Mouse (Mus musculus) cerebellum, adult 9-11 months (tissue): ENCODE results near the gene Vmn1r60.
"Not testable (repeated sequence)": the region's sequence is repeated elsewhere in the genome, so short reads cannot be mapped to it uniquely, and the experiment has no call there.

Experiments used
- DNase-seq: peaks from one replicate; pipeline ENCODE4 v3.0.0; 2022

Vmn1r60 gene

DNA sequence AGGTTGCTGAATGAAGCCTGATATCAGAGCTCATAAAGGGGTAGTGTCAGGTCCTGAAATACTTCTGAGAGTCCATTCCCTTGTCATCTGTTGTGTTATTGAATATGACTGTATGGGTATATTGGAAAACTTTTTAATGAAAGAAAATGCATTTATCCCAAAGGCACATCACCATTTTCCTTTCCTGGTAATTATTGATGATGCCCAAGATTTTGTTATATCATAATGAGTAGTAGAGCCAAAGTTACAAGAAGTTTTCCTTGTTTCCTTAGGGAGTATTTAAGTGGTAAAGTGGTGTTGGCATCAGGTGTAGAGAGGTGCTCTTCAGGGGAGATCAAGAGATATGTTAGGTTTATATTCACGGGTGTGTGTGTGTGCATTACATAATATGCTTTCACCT lies at the start of gene Vmn1r60:
TSS of gene Vmn1r60 (minus strand) at position 101 of the 400 bp plus-strand sequence.
- not testable (repeated sequence) for DNase-seq

DNA sequence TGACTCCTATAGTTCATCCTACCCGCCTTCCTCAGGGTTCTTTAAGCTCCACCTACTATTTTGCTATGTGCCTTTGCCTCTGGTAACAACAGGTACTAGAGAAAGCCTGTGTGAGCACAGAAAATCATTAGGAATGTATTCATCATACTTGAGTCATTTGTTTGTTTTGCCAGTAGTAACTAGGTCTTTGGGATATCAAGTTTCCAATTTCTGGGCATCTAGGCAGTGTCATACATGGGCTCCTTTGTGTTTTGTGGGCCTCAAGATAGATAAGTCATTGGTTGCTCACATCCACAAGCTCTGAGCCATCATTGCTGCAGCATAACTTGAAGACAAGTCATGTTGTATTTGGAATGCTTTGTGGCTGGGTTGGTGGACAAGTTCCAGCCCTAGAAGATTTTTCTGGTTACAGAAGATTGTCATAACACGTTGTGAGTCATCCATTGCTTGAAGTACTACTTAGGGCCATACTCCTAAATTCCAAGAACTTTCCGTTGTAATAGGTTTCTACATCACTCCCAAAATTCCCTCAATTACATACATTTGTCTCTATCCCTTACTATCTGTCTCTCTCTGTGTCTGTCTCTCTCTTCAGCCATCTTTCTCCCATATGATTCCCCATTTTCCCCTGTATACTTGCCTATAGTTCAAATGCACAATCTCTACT lies 6.2 kb downstream of the Vmn1r60 start:
- not testable (repeated sequence) for DNase-seq

GRCm38 (mm10) chr7:5493856-5494255 lies 53.3 kb downstream of the Vmn1r60 start, which contains the start of gene Vmn2r28:
Gene Vmn2r28, minus strand, starts transcription at chr7:5493956.
- not testable (repeated sequence) for DNase-seq
